Mouse (Mus musculus) E14TG2a.4 (cell line): ENCODE measurements at regions not wholly inside any gene's neighbourhood (a gene's known extent, or its start where the extent isn't known, plus 50 kb on each side); places are given as distances from the start of the nearest gene placed in this dataset.

Experiments
- CTCF ChIP-seq: conservative IDR thresholded peaks from 2 replicates; pipeline ENCODE4 v1.5.1; 2014; ENCODE audit warnings: low read length
- POU5F1 ChIP-seq: IDR thresholded peaks from 2 replicates; pipeline ENCODE4 v1.6.1; 2014; ENCODE audit warnings: low read length, borderline replicate concordance

DNA sequence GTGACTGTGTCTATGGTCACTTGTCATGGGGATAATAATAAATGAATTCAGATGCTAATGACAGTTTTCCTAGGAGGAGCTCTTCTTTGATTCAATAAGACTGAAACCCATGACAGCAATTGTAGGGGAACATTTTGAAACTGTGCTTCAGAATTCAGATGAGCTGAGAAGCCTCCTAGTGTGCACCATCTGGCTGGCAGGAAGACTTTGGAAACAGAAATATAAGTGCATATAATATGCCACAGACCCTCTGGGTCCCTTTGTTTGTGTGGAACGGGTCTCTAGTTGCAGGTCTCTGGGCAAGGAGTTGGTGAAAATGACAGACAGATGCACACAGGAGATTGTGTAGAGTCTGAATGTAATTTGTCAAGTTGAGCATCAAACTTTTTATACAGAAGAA, 1043.3 kb upstream of the Cntnap5a start:
- no peak for TF ChIP-seq CTCF
- TF ChIP-seq POU5F1 = no peak
